Mouse (Mus musculus) large intestine, adult 2 months (tissue): ENCODE data around the gene Magi2. TPM values are rescaled to one million over a fixed set of nuclear protein-coding genes. Genes with fewer than 3 reads are reported as not detected.

Experiments used
- DNase-seq: peaks from one replicate; pipeline ENCODE4 v3.0.0-alpha.2; 2012; ENCODE audit warnings: low read depth, low spot score
- WGBS: fragments of 180-500 bp; shearing (Covaris S2); methylation state at CpG from one replicate; pipeline ENCODE4 v1.1.7; 2018; 5-methylcytosine and 5-hydroxymethylcytosine counted together
- polyA plus RNA-seq: library from polyadenylated mRNA; depleted of rRNA; stranded (reverse); fragments of >200 nt; gene quantifications from 2 replicates; pipeline ENCODE4 v1.2.3, GENCODE M21; 2012

Magi2 gene
- polyA plus RNA-seq, 1 experiment: 0.21 TPM

GRCm38 (mm10) chr5:20668736-20669355 is 1442.0 kb downstream of the Magi2 start:
- 83% methylated on average over 10 of the region's 10 CpGs for WGBS
- DNase-seq: no peak

- WGBS: 78% methylated on average over 5 of the region's 5 CpGs
- no peak for DNase-seq
Measured at GRCm38 (mm10) chr5:20669456-20669855, 1442.6 kb downstream of the Magi2 start.

DNA sequence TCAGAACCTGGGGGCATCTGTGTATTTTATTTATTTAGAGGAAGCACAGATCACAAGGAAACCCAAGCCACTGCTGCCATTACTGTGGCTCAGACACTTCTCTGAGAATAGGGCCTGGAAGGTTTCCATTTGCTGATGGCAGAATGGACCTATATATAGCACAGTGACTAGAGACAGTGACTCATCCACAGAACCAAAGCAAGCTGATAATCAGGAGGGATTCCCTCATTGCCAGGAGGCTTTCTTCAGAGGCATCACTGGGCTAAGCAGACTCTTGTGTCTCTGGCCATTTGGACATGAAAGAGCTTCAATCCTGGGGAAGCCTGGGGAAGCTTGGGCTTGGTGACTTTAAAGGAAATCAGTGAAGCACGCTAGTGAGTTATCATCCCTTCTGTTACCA is 1445.0 kb downstream of the Magi2 start:
- DNase-seq: no peak
- WGBS: 32% methylated on average over 1 of the region's 1 CpGs

GRCm38 (mm10) chr5:20674523-20674922 is 1447.7 kb downstream of the Magi2 start:
- WGBS: 49% methylated on average over 8 of the region's 8 CpGs
- no peak for DNase-seq

- no peak for DNase-seq
Measured at GRCm38 (mm10) chr5:20675163-20675665, 1448.4 kb downstream of the Magi2 start.

- 28% methylated on average over 7 of the region's 7 CpGs for WGBS
- no peak for DNase-seq
Measured at GRCm38 (mm10) chr5:20676193-20676871, 1449.5 kb downstream of the Magi2 start.

GRCm38 (mm10) chr5:20677246-20677645 is 1450.4 kb downstream of the Magi2 start:
- WGBS: 61% methylated on average over 3 of the region's 3 CpGs
- DNase-seq: no peak

GRCm38 (mm10) chr5:20678573-20678972 is 1451.7 kb downstream of the Magi2 start:
- WGBS: 84% methylated on average over 3 of the region's 3 CpGs
- no peak for DNase-seq

DNA sequence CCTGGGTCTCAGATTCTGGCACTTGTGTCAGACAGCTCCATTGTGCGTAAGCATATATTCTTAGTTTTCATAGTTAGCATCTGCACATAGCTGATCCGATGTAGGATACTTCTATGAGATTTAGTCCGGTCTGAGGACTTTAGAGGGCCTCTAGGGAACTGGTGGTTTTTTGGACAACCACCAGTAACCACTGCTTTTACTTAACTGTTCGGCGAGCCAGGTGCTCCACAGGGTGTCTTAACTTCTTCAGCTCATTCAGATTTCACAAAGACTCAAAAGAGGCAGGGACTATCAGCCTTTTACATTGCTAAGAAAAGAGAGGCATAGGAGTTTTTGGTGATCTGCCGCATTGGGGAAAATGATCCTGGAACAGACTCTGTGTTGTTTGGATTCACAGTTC is 1453.1 kb downstream of the Magi2 start:
- 96% methylated on average over 6 of the region's 6 CpGs for WGBS
- no peak for DNase-seq

DNA sequence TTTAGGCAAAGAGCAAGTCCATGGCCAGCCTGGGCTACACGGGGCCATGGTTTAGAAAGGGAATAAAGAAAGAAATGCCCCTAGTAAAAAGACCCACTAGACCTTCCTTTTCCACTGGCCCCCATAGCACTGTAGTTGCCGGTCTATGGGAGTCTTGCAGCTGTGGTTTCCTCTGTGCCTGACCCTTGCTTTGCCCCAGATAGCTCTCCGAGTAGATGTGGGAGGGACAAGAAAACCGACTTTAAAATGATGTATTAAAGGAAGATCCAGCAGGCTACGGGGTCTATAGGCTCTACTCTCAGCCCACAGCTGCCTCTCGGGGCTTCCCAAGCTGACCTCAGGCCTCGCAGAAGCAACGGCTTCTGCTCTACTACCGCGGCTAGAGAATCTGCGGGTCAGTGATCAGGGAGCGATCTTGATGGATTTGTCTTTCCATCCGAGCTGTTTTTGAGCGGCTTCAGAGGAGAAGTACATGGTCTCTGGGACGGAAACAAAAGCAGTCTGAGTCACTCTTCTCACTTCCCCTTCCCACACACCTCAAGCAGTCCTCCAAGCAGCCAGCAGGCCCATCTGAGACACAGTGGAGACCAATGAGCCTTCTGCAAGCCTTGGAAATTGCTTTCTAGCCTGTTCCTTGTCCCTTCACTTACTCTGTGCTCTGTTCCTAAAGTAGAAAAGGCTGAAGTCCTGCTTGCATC is 1454.1 kb downstream of the Magi2 start:
- 88% methylated on average over 15 of the region's 15 CpGs for whole genome bisulfite sequencing
- DNase-seq: no peak

DNA sequence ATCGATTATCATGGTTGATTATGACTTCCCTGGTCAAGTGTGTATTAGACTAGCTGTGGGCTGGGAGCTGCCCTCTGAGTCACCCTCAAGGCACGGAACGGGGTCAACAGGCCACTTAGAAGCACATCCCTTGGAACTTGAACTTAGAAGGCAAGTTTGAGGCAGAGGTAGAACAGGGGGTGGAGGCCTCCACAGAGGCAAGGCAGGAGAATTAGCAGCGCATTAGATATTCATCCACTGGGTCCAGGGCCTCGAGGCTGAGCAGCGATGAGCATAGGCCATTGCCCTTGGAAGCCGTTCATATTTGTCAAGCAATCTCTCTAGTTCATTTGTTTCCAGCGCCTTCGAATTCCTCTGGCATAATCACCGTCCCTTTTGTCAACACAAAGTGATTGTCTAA is 1454.8 kb downstream of the Magi2 start:
- DNase-seq: no peak
- WGBS: 50% methylated on average over 10 of the region's 10 CpGs

DNA sequence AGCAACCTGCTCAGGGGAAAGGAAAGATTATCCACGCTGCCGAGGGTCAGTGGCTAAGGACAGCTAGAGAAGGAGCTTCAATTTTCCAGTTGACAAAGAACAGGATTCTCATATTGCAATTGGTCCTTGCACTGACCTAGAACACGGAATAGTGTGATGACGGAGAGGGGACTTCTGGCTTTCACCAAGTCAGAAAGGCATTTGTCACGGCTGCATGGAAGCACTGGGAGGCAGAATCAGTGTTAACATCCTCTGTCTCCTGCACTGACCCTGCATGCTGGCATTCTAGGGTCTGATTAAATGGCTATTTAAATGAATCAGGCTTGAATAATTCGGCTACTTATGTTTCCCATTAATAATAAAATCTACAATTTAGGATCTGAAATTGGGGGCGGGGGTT is 1455.4 kb downstream of the Magi2 start:
- 54% methylated on average over 7 of the region's 7 CpGs for WGBS
- DNase-seq: no peak

GRCm38 (mm10) chr5:20684112-20684511 is 1457.3 kb downstream of the Magi2 start:
- no peak for DNase-seq
- WGBS: 64% methylated on average over 6 of the region's 6 CpGs

GRCm38 (mm10) chr5:20692230-20692629 is 1465.4 kb downstream of the Magi2 start:
- DNase-seq: no peak
- 94% methylated on average over 3 of the region's 3 CpGs for WGBS

DNA sequence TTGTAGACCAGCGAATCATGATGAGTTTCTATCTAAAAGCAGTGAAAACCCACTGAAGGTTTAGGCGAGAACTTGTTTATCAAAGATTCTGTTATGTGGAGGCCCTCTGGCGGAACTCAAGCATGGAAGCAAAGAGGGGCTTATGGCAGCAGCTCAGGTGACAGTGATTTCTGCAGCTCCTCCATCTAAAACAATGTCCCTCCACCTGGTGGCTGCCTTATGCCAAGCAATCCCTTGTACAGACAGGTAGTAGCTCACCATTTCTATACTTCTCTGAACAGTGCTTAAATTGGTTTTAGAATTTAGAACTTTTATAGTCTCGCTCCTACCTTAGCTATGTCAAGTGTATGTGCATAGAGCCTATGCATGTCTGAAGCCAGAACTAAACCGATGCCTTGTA is 1472.3 kb downstream of the Magi2 start:
- DNase-seq: no peak
- 84% methylated on average over 5 of the region's 5 CpGs for WGBS

DNA sequence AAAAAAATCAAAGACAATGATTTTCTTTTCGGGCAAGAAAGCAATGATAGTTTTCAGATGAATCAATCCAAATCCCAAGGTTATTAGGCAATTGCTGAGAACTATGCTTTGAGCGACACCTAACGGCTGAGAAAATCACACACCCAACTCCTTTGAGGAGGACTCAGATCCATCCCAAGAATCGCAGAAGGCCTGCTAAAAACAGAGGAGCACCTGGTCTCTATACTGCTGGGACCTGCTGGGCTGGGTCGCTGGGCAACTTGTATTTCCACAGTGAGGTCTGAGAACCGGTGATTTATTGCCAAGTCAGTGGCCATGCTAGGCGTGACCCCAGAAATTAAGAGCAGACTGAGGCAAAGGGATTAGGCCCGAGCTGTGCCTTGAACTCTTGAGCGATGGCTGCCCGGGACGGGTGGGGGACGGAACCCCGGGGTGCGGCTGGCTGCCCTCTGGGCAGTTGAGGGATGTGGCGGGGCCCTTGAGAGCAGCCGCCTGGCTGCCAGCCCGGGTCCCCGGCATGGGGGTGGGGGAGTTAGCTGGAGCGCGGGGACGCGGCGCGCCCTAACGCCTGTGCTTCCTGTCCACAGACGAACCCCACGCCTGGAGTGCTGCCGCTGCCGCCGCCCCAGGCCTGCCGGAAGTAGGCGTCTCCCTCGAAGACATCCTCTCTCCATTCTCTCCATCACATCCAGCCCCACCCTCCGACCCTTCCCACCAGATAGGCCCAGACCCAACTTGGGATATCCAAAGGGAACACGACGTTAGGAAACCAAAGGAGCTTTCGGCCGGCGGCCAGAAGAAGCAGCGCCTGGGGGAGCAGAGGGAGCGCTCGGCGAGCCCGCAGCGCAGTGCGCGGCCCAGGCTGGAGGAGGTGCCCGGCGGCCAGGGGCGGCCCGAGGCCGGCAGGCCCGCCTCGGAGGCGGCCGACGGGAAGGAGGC is 1474.9 kb downstream of the Magi2 start:
- no peak for DNase-seq
- WGBS: under 1% methylated on average over 57 of the region's 57 CpGs

- no peak for DNase-seq
- WGBS: 1% methylated on average over 56 of the region's 57 CpGs
Measured at GRCm38 (mm10) chr5:20702480-20703303, 1475.9 kb downstream of the Magi2 start.

GRCm38 (mm10) chr5:20703304-20703700 is 1476.5 kb downstream of the Magi2 start:
- WGBS: 79% methylated on average over 5 of the region's 5 CpGs
- no peak for DNase-seq

DNA sequence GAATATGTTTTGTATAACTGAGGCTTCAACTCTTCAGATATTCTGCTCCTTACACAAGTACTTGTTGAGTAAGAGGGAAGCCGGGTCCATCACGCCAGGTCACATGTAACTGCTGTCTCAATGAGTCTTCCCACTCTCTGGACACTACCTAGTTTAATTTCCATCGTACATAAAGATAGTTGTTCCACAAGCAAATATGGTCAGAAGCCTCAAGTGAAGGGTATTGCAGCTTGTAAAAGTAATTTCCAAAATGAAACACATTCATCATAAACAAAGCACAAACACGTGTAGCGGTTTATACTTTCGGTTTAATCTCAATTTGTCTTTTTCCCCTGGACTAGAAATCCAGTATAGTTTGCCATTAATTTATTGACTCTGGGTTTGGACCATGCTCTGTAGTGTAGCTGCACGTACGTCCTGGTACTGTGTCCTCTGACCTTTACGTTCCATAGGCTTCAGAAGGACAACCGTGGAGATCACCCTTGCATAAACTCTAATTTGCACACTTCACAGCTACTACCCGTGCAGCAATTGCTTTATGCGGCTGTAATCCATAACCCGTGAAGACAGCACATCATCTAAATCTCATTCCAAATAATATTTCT is 1477.2 kb downstream of the Magi2 start:
- 81% methylated on average over 13 of the region's 13 CpGs for WGBS
- DNase-seq: no peak
